Mouse (Mus musculus) adrenal gland, adult 2 months (tissue): ENCODE data around the gene Defa26. TPM values are rescaled to one million over a fixed set of nuclear protein-coding genes. Genes with fewer than 3 reads are reported as not detected.
"Not testable (repeated sequence)": the region's sequence is repeated elsewhere in the genome, so short reads cannot be mapped to it uniquely, and the experiment has no call there.

ENCODE experiments used
- DNase-seq: peaks from one replicate; pipeline ENCODE4 v3.0.0; 2021
- long read RNA-seq: library from polyadenylated mRNA; stranded (forward); transcript quantifications from one replicate; pipeline ENCODE4 v2.0.0, GENCODE M21; 2021
- polyA plus RNA-seq: library from polyadenylated mRNA; depleted of rRNA; stranded (reverse); fragments of >200 nt; gene quantifications from 2 replicates; pipeline ENCODE4 v1.2.3, GENCODE M21; 2012; rRNA removed
- total RNA-seq, 2 experiments: library from RNA; stranded (reverse); gene quantifications; 2 replicates each; pipeline ENCODE4 v1.2.3; 2021

Gene Defa26
- total RNA-seq (not detected), polyA plus RNA-seq (not detected in 2 replicates)
- long read RNA-seq = 0 reads

DNA sequence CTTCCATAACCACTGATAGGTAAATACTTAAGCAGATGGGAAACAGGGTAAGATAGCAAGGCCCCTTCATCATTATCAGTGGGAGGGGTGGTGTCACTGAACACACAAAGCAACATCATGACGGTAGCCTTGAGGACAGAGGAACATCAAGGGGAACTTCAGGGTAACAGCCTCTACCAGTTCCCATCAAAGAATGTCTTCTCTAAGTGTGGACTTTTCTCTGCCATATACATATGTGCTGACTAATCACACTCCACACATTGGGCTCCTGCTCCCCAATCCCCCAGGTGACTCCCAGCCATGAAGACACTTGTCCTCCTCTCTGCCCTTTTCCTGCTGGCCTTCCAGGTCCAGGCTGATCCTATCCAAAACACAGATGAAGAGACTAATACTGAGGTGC, at the start of gene Defa26:
Gene Defa26 (plus strand): TSS at position 301 of the 400 bp plus-strand sequence.
- DNase-seq = not testable (repeated sequence)

DNA sequence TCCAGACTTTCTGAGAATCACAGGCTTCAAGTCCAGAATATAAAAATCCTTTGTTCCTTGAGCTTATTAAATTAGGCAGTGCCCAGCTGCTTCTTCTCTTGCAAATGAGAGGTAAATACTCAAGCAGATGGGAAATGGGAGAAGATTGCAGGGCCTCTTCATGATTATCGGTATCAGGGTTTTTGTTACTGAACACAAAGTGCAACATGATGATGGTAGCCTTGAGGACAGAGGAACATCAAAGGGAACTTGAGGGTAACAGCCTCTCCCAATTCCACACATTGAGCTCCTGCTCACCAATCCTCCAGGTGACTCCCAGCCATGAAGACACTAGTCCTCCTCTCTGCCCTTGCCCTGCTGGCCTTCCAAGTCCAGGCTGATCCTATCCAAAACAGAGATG, 35.3 kb upstream of the Defa26 start, which contains the start of gene Defa28:
Gene Defa28 (plus strand): TSS at position 301 of the 400 bp plus-strand sequence.
- not testable (repeated sequence) for DNase-seq

DNA sequence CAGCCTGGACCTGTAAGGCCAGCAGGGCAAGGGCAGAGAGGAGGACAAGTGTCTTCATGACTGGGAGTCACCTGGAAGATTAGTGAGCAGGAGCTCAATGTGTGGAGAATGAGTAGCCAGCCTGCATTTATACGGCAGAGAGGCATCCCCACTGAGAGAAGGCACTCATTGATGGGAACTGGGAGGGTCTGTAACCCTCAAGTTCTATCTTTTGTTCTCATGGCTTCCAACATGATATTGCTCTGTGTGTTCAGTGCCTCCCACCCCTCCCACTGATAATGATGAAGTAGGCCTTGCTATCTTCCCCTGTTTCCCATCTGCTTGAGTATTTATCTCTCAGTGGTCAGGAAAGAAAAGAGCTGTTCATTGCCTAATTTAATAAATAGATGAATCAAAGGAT, 23.6 kb upstream of the Defa26 start, which contains the start of gene Gm7861:
Gene Gm7861 (minus strand): TSS at position 101 of the 400 bp plus-strand sequence.
- not testable (repeated sequence) for DNase-seq

DNA sequence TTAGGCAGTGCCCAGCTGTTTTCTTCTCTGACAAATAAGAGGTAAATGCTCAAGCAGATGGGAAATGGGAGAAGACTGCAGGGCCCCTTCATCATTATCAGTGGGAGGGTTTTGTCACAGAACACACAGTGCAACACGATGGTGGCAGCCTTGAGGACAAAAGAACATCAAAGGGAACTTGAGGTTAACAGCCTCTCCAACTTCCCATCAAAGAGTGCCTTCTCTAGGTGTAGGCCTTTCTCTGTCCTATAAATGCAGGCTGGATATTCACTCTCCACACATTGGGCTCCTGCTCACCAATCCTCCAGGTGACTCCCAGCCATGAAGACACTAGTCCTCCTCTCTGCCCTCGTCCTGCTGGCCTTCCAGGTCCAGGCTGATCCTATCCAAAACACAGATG, 37.5 kb downstream of the Defa26 start, which contains the start of gene Defa17:
Gene Defa17 (plus strand): TSS at position 301 of the 400 bp plus-strand sequence.
- not testable (repeated sequence) for DNase-seq

DNA sequence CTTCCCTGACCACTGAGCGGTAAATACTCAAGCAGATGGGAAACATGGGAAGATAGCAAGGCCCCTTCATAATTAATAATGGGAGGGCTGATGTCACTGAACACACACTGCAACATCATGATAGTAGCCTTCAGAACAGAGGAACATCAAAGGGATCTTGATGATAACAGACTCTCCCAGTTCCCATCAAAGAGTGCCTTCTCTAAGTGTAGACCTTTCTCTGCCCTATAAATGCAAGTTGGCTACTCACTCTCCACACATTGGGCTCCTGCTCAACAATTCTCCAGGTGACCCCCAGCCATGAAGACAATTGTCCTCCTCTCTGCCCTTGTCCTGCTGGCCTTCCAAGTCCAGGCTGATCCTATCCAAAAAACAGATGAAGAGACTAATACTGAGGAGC, 47.5 kb downstream of the Defa26 start, which contains the start of gene Defa34:
Gene Defa34 (plus strand): TSS at position 301 of the 400 bp plus-strand sequence.
- DNase-seq = not testable (repeated sequence)

Other genes with a start within 250 kb of the Defa26 start
- not detected for gene Defa2, start 239.7 kb upstream of the Defa26 start, total RNA-seq
- gene Defa2, start 239.7 kb upstream of the Defa26 start, polyA plus RNA-seq = not detected in 2 replicates
- not detected for gene Defa33, start 226.4 kb upstream of the Defa26 start, total RNA-seq
- gene Defa33, start 226.4 kb upstream of the Defa26 start, polyA plus RNA-seq = not detected in 2 replicates
- not detected for gene Defa36, start 190.8 kb upstream of the Defa26 start, total RNA-seq
- gene Defa36, start 190.8 kb upstream of the Defa26 start, polyA plus RNA-seq = not detected in 2 replicates
- gene Gm7849, start 161.6 kb upstream of the Defa26 start, total RNA-seq = not detected
- gene Gm7849, start 161.6 kb upstream of the Defa26 start, polyA plus RNA-seq = not detected in 2 replicates
- gene Defa20, start 108.9 kb upstream of the Defa26 start, total RNA-seq = not detected
- gene Defa20, start 108.9 kb upstream of the Defa26 start, polyA plus RNA-seq = not detected in 2 replicates
- not detected for gene Defa32, start 89.2 kb upstream of the Defa26 start, total RNA-seq
- gene Defa32, start 89.2 kb upstream of the Defa26 start, polyA plus RNA-seq = not detected in 2 replicates
- gene Defa37, start 52.8 kb upstream of the Defa26 start, total RNA-seq = not detected
- gene Defa37, start 52.8 kb upstream of the Defa26 start, polyA plus RNA-seq = not detected in 2 replicates
- not detected for gene Defa28, start 35.2 kb upstream of the Defa26 start, total RNA-seq
- gene Defa28, start 35.2 kb upstream of the Defa26 start, polyA plus RNA-seq = not detected in 2 replicates
- gene Gm7861, start 23.7 kb upstream of the Defa26 start, total RNA-seq = not detected
- gene Gm7861, start 23.7 kb upstream of the Defa26 start, polyA plus RNA-seq = not detected in 2 replicates
- gene Defa17, start 37.6 kb downstream of the Defa26 start, total RNA-seq = not detected
- not detected in 2 replicates for gene Defa17, start 37.6 kb downstream of the Defa26 start, polyA plus RNA-seq
- not detected for gene Defa34, start 47.6 kb downstream of the Defa26 start, total RNA-seq
- gene Defa34, start 47.6 kb downstream of the Defa26 start, polyA plus RNA-seq = not detected in 2 replicates
- not detected for gene AY761184, start 85.5 kb downstream of the Defa26 start, total RNA-seq
- not detected in 2 replicates for gene AY761184, start 85.5 kb downstream of the Defa26 start, polyA plus RNA-seq
- not detected for gene Defa24, start 116.3 kb downstream of the Defa26 start, total RNA-seq
- not detected in 2 replicates for gene Defa24, start 116.3 kb downstream of the Defa26 start, polyA plus RNA-seq
- not detected for gene Defb50, start 205.4 kb downstream of the Defa26 start, total RNA-seq
- gene Defb50, start 205.4 kb downstream of the Defa26 start, polyA plus RNA-seq = not detected in 2 replicates
- gene Defb2, start 221.7 kb downstream of the Defa26 start, total RNA-seq = not detected
- not detected in 2 replicates for gene Defb2, start 221.7 kb downstream of the Defa26 start, polyA plus RNA-seq
- gene Defb10, start 240.7 kb downstream of the Defa26 start, total RNA-seq = not detected
- not detected in 2 replicates for gene Defb10, start 240.7 kb downstream of the Defa26 start, polyA plus RNA-seq